Mouse (Mus musculus) ES-E14 (cell line): ENCODE results near the gene Nav2. TPM values are rescaled to one million over a fixed set of nuclear protein-coding genes. Genes with fewer than 3 reads are reported as not detected.

Experiments
- DNase-seq: peaks from one replicate; pipeline ENCODE4 v3.0.0-alpha.2; 2013; ENCODE audit warnings: low read depth, low spot score
- H3K27ac ChIP-seq: 2 replicates; pipeline ENCODE4 v1.5.1; 2012; ENCODE audit warnings: low read depth, mild to moderate bottlenecking, low read length, moderate library complexity, mixed read lengths; ENCODE audit not compliant: poor library complexity, insufficient read depth, severe bottlenecking
- H3K36me3 ChIP-seq: 2 replicates; pipeline ENCODE4 v1.6.1; 2012; ENCODE audit warnings: mild to moderate bottlenecking, low read length, moderate library complexity, mixed read lengths; ENCODE audit not compliant: control insufficient read depth, poor library complexity, insufficient read depth, severe bottlenecking
- H3K4me1 ChIP-seq, 2 experiments: fragments of 150-350 bp in 1 of 2; sonication (generic) in 1 of 2; 2 replicates each; pipeline ENCODE4 v1.6.1; 2012; ENCODE audit warnings: low read length in 2 of 2, mild to moderate bottlenecking in 1 of 2, mixed read lengths in 1 of 2; ENCODE audit not compliant: control insufficient read depth in 2 of 2, insufficient read depth in 2 of 2, poor library complexity in 1 of 2
- H3K4me3 ChIP-seq, 2 experiments: fragments of 150-350 bp in 1 of 2; sonication (generic) in 1 of 2; 2 replicates each; pipeline ENCODE4 v1.5.1; 2012; ENCODE audit warnings: low read length in 2 of 2, low read depth in 1 of 2, mild to moderate bottlenecking in 1 of 2, mixed read lengths in 1 of 2; ENCODE audit not compliant: insufficient read depth in 1 of 2, poor library complexity in 1 of 2, severe bottlenecking in 1 of 2
- H3K9ac ChIP-seq: 2 replicates; pipeline ENCODE4 v1.6.1; 2012; ENCODE audit warnings: low read depth, mild to moderate bottlenecking, low read length, mixed read lengths; ENCODE audit not compliant: poor library complexity, insufficient read depth, severe bottlenecking
- H3K9me3 ChIP-seq: fragments of 150-350 bp; sonication (generic); 2 replicates; pipeline ENCODE4 v1.6.1; 2012; ENCODE audit warnings: low read depth, mild to moderate bottlenecking, low read length; ENCODE audit not compliant: control insufficient read depth, insufficient read depth
- CHD2 ChIP-seq: IDR thresholded peaks from 2 replicates; pipeline ENCODE4 v1.6.1; 2014; ENCODE audit warnings: mild to moderate bottlenecking, low read depth, low read length, inconsistent platforms
- HCFC1 ChIP-seq: IDR thresholded peaks from 2 replicates; pipeline ENCODE4 v1.6.1; 2012; ENCODE audit warnings: low read length, inconsistent platforms, borderline replicate concordance; ENCODE audit not compliant: insufficient read depth
- MAFK ChIP-seq: IDR thresholded peaks from 2 replicates; pipeline ENCODE4 v1.6.1; 2014; ENCODE audit warnings: mild to moderate bottlenecking, low read depth, low read length, inconsistent platforms; ENCODE audit not compliant: insufficient read depth
- ZC3H11A ChIP-seq: IDR thresholded peaks from 2 replicates; pipeline ENCODE4 v1.6.1; 2012; ENCODE audit warnings: low read depth, mild to moderate bottlenecking, inconsistent platforms, low read length, borderline replicate concordance
- ZNF384 ChIP-seq: IDR thresholded peaks from 2 replicates; pipeline ENCODE4 v1.6.1; 2012; ENCODE audit warnings: low read depth, low read length, inconsistent platforms
- in situ Hi-C, 2 experiments: fragments of 600-800 bp; cut with MboI; formaldehyde crosslinking; loops; one replicate each; pipeline ENCODE4 v1.15.1; 2025; ENCODE audit warnings: low sequenced_read_pairs in 2 of 2, inconsistent platforms in 1 of 2; ENCODE audit not compliant: unreplicated experiment in 2 of 2
- total RNA-seq: library from RNA; depleted of rRNA; stranded (reverse); fragments of 300-350 nt; gene quantifications from 2 replicates; pipeline ENCODE4 v1.2.3, GENCODE M21; 2012

Gene Nav2
- total RNA-seq, 1 experiment, result 18.2 TPM

- H3K9me3 ChIP-seq, result no peaks in the 10 kb centered on the region
- no peaks in the 10 kb centered on the region for H3K36me3 ChIP-seq
- TF ChIP-seq ZC3H11A, result no peak
- TF ChIP-seq CHD2, result no peak
- no peak for TF ChIP-seq HCFC1
- no peak for TF ChIP-seq MAFK
- TF ChIP-seq ZNF384, result no peak
- no peaks in the 10 kb centered on the region for H3K4me1 ChIP-seq
- no peak overlapping the region for H3K4me3 ChIP-seq
- no peak overlapping the region for H3K27ac ChIP-seq
- in situ Hi-C loops, result loop anchor here (25.0 kb wide), 1 partner anchor 294 kb away; no protein-coding TSS in a partner anchor
- DNase-seq, result no peak
- H3K9ac ChIP-seq, result no peak overlapping the region
These were observed 522.3 kb downstream of the Nav2 start for GRCm38 (mm10) chr7:49430808-49431207.

- no peak for TF ChIP-seq ZC3H11A
- in situ Hi-C loops, result loop anchor here (25.0 kb wide), 1 partner anchor 297 kb away; no protein-coding TSS in a partner anchor
- no peak for DNase-seq
- no peaks in the 10 kb centered on the region for H3K4me1 ChIP-seq
- H3K27ac ChIP-seq, result no peak overlapping the region
- no peak overlapping the region for H3K9ac ChIP-seq
- no peaks in the 10 kb centered on the region for H3K36me3 ChIP-seq
- H3K4me3 ChIP-seq, result no peak overlapping the region
- H3K9me3 ChIP-seq, result no peaks in the 10 kb centered on the region
These were observed 525.4 kb downstream of the Nav2 start for GRCm38 (mm10) chr7:49433945-49434344.

GRCm38 (mm10) chr7:49436492-49436891, 528.0 kb downstream of the Nav2 start:
- no peaks in the 10 kb centered on the region for H3K36me3 ChIP-seq
- in situ Hi-C loops, result loop anchor here (25.0 kb wide), 1 partner anchor 299 kb away; no protein-coding TSS in a partner anchor
- H3K27ac ChIP-seq, result no peak overlapping the region
- no peak overlapping the region for H3K4me3 ChIP-seq
- DNase-seq, result no peak
- no peaks in the 10 kb centered on the region for H3K9me3 ChIP-seq
- H3K9ac ChIP-seq, result no peak overlapping the region
- H3K4me1 ChIP-seq, result no peaks in the 10 kb centered on the region
- TF ChIP-seq MAFK, result no peak
- no peak for TF ChIP-seq ZNF384
- TF ChIP-seq CHD2, result no peak
- TF ChIP-seq HCFC1, result no peak
- no peak for TF ChIP-seq ZC3H11A

- no peaks in the 10 kb centered on the region for H3K36me3 ChIP-seq
- no peaks in the 10 kb centered on the region for H3K4me1 ChIP-seq
- TF ChIP-seq MAFK, result no peak
- no peak for TF ChIP-seq ZC3H11A
- no peak for TF ChIP-seq HCFC1
- no peak for TF ChIP-seq CHD2
- TF ChIP-seq ZNF384, result no peak
- no peaks in the 10 kb centered on the region for H3K9me3 ChIP-seq
- no peak overlapping the region for H3K27ac ChIP-seq
- H3K4me3 ChIP-seq, result no peak overlapping the region
- in situ Hi-C loops, result loop anchor here (25.0 kb wide), 1 partner anchor 301 kb away; no protein-coding TSS in a partner anchor
- H3K9ac ChIP-seq, result no peak overlapping the region
- DNase-seq, result no peak
These were observed 529.4 kb downstream of the Nav2 start for GRCm38 (mm10) chr7:49437901-49438300.

- in situ Hi-C loops, result loop anchor here (25.0 kb wide), 1 partner anchor 302 kb away; no protein-coding TSS in a partner anchor
- TF ChIP-seq MAFK, result no peak
- no peak for TF ChIP-seq HCFC1
- TF ChIP-seq ZC3H11A, result no peak
- no peak for TF ChIP-seq ZNF384
- no peak for TF ChIP-seq CHD2
- no peaks in the 10 kb centered on the region for H3K36me3 ChIP-seq
- no peak overlapping the region for H3K4me3 ChIP-seq
- DNase-seq, result no peak
- H3K4me1 ChIP-seq, result no peaks in the 10 kb centered on the region
- H3K27ac ChIP-seq, result no peak overlapping the region
- no peaks in the 10 kb centered on the region for H3K9me3 ChIP-seq
- H3K9ac ChIP-seq, result no peak overlapping the region
These were observed 530.6 kb downstream of the Nav2 start for GRCm38 (mm10) chr7:49439136-49439535.
